Mouse (Mus musculus) midbrain, embryonic 13.5 days (tissue): ENCODE data around the gene Mrpl24. TPM values are rescaled to one million over a fixed set of nuclear protein-coding genes. Genes with fewer than 3 reads are reported as not detected.
"Not testable (repeated sequence)": the region's sequence is repeated elsewhere in the genome, so short reads cannot be mapped to it uniquely, and the experiment has no call there.

Experiments
- ATAC-seq: fragments of 200-750 bp; cut with Nextera tagmentation; 2 replicates; pipeline ENCODE4 v1.8.0; 2017; ENCODE audit warnings: mild to moderate bottlenecking, moderate TSS enrichment, moderate library complexity
- H3K27ac ChIP-seq: fragments of 300-500 bp; sonication (generic); 2 replicates; pipeline ENCODE4 v1.5.1; 2015; ENCODE audit warnings: inconsistent platforms, mild to moderate bottlenecking, moderate library complexity
- H3K27me3 ChIP-seq: fragments of 300-500 bp; sonication (generic); 2 replicates; pipeline ENCODE4 v1.6.1; 2015; ENCODE audit warnings: mild to moderate bottlenecking, inconsistent platforms
- H3K36me3 ChIP-seq: fragments of 300-500 bp; sonication (generic); 2 replicates; pipeline ENCODE4 v1.6.1; 2015; ENCODE audit warnings: mild to moderate bottlenecking, inconsistent platforms
- H3K4me1 ChIP-seq: fragments of 300-500 bp; sonication (generic); replicated peaks from 2 replicates; pipeline ENCODE4 v1.6.1; 2015; ENCODE audit warnings: inconsistent platforms
- H3K4me2 ChIP-seq: fragments of 300-500 bp; sonication (generic); replicated peaks from 2 replicates; pipeline ENCODE4 v1.6.1; 2015; ENCODE audit warnings: moderate library complexity, mild to moderate bottlenecking, inconsistent platforms
- H3K4me3 ChIP-seq: fragments of 300-500 bp; sonication (generic); replicated peaks from 2 replicates; pipeline ENCODE4 v1.5.1; 2015; ENCODE audit warnings: mild to moderate bottlenecking, inconsistent platforms
- H3K9ac ChIP-seq: fragments of 300-500 bp; sonication (generic); replicated peaks from 2 replicates; pipeline ENCODE4 v1.6.1; 2015; ENCODE audit warnings: mild to moderate bottlenecking, inconsistent platforms
- H3K9me3 ChIP-seq: fragments of 300-500 bp; sonication (generic); 2 replicates; pipeline ENCODE4 v1.6.1; 2016; ENCODE audit warnings: mild to moderate bottlenecking, inconsistent platforms
- WGBS: fragments of 180-500 bp; shearing (Covaris S2); methylation state at CpG from one replicate; pipeline ENCODE4 v1.1.7; 2015; 5-methylcytosine and 5-hydroxymethylcytosine counted together
- polyA plus RNA-seq: library from polyadenylated mRNA; unstranded; fragments of >200 nt; fragmentation: Nextera tagmentation; extraction: Ambion mirVana; gene quantifications from 2 replicates; pipeline ENCODE4 v1.2.1, GENCODE M21; 2015

Mrpl24 gene
- polyA plus RNA-seq, result 69.1 and 72.1 TPM in 2 replicates

DNA sequence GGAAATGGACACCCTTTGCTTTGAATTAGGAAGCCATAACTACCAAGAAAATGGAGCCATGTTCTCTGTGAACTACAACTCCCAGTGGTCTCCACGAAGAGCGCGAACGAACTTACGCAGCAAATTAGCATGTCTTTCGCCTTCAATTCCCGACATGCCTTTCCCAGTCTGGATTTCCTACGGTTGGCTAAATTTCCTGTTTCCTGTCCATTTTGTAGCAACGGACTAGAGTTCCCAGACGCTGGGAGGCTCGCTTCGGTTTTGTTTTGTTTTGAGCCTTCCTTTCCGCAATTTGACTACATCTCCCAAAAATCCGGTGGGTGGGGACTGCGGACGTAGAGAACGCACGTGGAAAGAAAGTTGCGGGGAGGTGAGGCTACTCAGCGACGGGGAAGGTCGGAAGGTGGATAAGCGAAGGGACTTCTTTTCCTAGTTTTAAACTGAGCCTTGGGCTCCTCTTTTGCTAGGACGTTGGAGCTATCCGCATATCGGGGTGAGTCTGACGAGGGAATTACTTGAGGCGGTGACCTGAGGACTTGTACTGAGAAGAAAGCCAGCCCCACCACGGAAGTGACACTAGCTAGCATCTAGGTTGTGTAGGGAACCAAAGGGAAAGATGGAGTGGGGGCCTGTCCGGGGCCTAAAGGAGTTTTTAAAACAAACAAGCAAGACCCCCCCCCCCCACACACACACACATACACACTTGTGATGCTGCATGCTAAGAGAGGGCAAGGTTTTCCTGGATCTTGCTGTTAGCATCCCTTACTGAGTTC lies at the start of gene Mrpl24:
Mrpl24 (plus strand) TSS at position 171 of the 773 bp plus-strand sequence.
- H3K9me3 ChIP-seq, result no peaks in the 10 kb centered on the region
- H3K4me2 ChIP-seq, result peak within 1 kb of the TSS; percentile 76
- H3K4me3 ChIP-seq, result peak within 1 kb of the TSS; percentile 57
- under 1% methylated on average over 30 of the region's 30 CpGs for WGBS
- peaks cover 15% of the 10 kb centered on the region for H3K4me1 ChIP-seq
- no peaks in the 10 kb centered on the region for H3K27me3 ChIP-seq
- H3K9ac ChIP-seq, result peak within 1 kb of the TSS; percentile 70
- peaks cover 60% of the 10 kb centered on the region for H3K36me3 ChIP-seq
- ATAC-seq, result peak; percentile 86
- peak within 1 kb of the TSS; percentile 45 for H3K27ac ChIP-seq

- peaks cover 4% of the 10 kb centered on the region; the same call in 1 of the 2 replicates for H3K4me1 ChIP-seq
- 94% methylated on average over 4 of the region's 4 CpGs for WGBS
- H3K27ac ChIP-seq, result no peak overlapping the region
- H3K4me2 ChIP-seq, result no peak overlapping the region
- no peaks in the 10 kb centered on the region for H3K9me3 ChIP-seq
- peaks cover 20% of the 10 kb centered on the region for H3K36me3 ChIP-seq
- H3K27me3 ChIP-seq, result no peaks in the 10 kb centered on the region
- no peak overlapping the region for H3K4me3 ChIP-seq
- no peak overlapping the region for H3K9ac ChIP-seq
- ATAC-seq, result no peak
These were observed 41.6 kb upstream of the Mrpl24 start for GRCm38 (mm10) chr3:87877730-87878129.

DNA sequence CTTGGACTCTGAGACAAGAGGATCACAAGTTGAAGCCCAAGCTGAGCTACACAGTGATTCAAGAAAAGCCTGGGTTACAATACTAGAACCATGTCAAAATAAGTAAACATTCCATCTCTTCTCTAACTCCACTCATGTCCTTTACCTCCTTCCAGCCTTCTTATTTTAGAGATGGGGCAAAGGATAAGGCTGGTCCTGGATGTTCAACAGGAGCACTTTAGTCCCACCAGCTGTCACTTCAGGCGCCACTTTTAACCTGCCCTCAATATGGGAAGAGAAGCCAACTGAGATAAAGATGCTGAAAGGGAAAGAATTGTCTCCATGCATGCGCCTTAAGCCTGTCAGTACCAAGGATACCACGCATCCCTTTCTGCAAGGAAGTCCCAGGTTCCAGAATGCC lies 35.0 kb upstream of the Mrpl24 start:
- Histone ChIP-seq H3K9ac (peak overlapping the region; percentile 99), H3K27me3 (no peaks in the 10 kb centered on the region), H3K4me2 (peak overlapping the region; percentile 99), H3K27ac (no peak overlapping the region), H3K9me3 (no peaks in the 10 kb centered on the region), H3K36me3 (peaks cover 9% of the 10 kb centered on the region), H3K4me3 (peak overlapping the region; percentile 99), H3K4me1 (peaks cover 22% of the 10 kb centered on the region)
- no peak for ATAC-seq
- 2% methylated on average over 3 of the region's 3 CpGs for WGBS

DNA sequence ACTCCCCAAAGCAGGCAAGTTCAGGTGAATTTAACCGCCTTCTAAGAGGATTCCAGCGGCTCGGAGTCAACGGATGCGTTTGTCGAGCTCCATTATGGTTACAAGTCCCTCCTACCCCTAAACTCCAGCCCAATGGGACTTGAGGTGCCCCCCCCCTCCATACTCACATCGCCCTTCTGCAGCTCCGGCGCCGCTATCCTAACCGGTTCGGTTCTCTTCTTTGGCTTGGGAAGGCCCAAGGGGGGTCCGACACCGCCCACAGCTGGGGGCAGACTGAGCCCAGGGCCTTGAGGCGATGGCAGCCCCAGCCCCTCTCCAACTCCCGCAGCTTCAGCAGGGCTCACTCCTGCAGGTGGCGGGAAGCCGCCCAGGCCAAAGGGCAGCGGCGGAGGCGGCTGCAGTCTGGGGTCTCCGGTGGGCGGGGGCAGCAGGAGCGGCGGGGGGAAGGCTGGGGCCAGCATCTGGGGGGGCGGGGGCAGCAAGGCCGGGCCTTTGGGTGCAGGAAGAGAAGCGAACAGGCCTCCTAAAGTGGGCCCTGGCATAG lies 34.5 kb upstream of the Mrpl24 start:
- under 1% methylated on average over 28 of the region's 28 CpGs for WGBS
- H3K36me3 ChIP-seq, result peaks cover 7% of the 10 kb centered on the region
- H3K27me3 ChIP-seq, result no peaks in the 10 kb centered on the region
- H3K9me3 ChIP-seq, result no peaks in the 10 kb centered on the region
- peak; percentile 34 for ATAC-seq
- H3K27ac ChIP-seq, result peak overlapping the region; percentile 82
- peak overlapping the region; percentile 99 for H3K4me2 ChIP-seq
- H3K4me1 ChIP-seq, result peaks cover 22% of the 10 kb centered on the region
- peak overlapping the region; percentile 99 for H3K9ac ChIP-seq
- peak overlapping the region; percentile 99 for H3K4me3 ChIP-seq

DNA sequence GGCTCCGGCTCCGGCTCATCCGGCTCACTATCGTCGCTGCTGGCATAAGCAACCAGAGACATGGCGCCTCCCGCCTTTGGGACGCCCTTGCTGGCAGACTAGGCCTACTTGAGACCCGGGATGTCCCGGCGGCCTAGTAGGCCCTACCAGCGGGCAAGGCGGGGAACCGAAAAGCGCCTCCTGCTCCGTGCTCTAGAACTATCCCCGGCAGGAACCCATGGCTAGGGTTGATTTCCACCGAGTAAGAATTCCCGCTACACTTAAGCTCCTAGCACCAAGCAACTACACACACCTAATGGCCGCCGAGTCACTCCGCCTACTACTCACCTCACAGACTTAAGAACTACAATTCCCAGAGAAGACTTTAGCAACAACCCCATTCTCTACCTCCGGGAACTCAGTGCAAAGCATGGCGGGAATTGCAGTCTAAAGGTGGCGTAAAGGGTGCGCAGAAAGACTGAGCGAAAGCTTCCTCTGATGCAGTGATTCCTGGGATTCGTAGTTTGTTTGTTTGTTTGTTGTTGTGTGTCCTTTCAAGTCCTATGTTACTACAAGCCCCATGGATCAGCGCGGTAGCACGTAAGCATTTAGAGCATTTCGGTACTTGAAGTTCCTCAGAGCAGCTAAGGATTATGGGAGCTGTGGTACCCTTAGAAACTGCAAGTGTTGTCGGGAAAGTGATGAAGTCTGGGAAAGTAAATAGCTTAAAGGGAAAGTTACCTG lies 33.9 kb upstream of the Mrpl24 start, which contains the start of gene Prcc:
Prcc (minus strand) TSS at position 328 of the 723 bp plus-strand sequence.
- H3K36me3 ChIP-seq, result peaks cover 2% of the 10 kb centered on the region
- H3K27me3 ChIP-seq, result no peaks in the 10 kb centered on the region
- WGBS, result under 1% methylated on average over 33 of the region's 33 CpGs
- peak within 1 kb of the TSS; percentile 99 for H3K9ac ChIP-seq
- H3K27ac ChIP-seq, result peak within 1 kb of the TSS; percentile 82
- peak within 1 kb of the TSS; percentile 99 for H3K4me3 ChIP-seq
- no peaks in the 10 kb centered on the region for H3K9me3 ChIP-seq
- H3K4me1 ChIP-seq, result peaks cover 22% of the 10 kb centered on the region
- peak; percentile 98 for ATAC-seq
- peak within 1 kb of the TSS; percentile 99 for H3K4me2 ChIP-seq

DNA sequence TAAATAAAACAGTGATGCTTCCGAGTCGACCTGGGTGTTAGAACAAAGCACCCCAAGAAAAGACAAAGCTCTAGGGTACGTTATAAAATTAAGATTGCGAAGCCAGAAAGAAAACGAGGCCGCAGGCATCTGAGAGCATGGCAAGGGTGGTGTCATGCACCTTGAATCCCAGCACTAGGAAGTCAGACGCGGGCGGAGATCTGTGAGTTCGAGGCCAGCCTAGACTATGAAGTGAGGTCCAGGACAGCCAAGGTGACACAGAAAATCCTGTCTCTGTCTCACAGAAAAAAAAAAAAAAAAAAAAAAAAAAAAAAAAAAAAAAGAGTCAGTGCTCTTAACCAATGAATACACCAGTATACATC lies 33.3 kb upstream of the Mrpl24 start:
- Histone ChIP-seq H3K9ac (no peak overlapping the region; the same call in 1 of the 2 replicates), H3K9me3 (no peaks in the 10 kb centered on the region), H3K36me3 (no peaks in the 10 kb centered on the region), H3K27ac (0 out of 2 replicates have a peak overlapping the region, but pooled peaks have one; percentile 25), H3K4me3 (peak overlapping the region; percentile 99), H3K4me2 (peak overlapping the region; percentile 48), H3K27me3 (no peaks in the 10 kb centered on the region), H3K4me1 (peaks cover 22% of the 10 kb centered on the region)
- WGBS, result 15% methylated on average over 10 of the region's 10 CpGs
- ATAC-seq, result no peak

DNA sequence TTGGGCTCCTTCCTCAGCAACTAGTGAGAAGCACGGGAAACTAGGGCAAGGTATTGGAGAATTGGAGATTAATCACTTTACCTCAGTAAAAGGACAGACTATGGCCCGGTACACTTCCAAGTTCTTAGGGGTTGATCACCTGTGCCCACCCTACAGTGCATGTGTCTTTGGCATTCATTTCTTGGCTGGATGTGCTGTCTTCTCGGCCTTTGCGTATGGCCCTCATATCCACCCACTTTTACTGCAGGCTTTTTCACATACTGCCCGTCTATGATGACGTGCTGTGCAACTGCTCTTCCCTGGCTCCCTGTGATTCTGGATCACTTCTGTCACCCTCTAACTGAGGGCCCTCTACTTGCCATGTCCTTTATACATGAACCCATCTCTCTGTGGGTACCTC lies 32.9 kb upstream of the Mrpl24 start:
- H3K4me3 ChIP-seq, result peak overlapping the region; percentile 99
- H3K36me3 ChIP-seq, result no peaks in the 10 kb centered on the region
- H3K27ac ChIP-seq, result no peak overlapping the region
- H3K9me3 ChIP-seq, result no peaks in the 10 kb centered on the region
- no peak; the same call in 1 of the 2 replicates for ATAC-seq
- WGBS, result 84% methylated on average over 6 of the region's 6 CpGs
- peak overlapping the region; percentile 48 for H3K4me2 ChIP-seq
- H3K27me3 ChIP-seq, result no peaks in the 10 kb centered on the region
- peaks cover 22% of the 10 kb centered on the region for H3K4me1 ChIP-seq
- H3K9ac ChIP-seq, result no peak overlapping the region

DNA sequence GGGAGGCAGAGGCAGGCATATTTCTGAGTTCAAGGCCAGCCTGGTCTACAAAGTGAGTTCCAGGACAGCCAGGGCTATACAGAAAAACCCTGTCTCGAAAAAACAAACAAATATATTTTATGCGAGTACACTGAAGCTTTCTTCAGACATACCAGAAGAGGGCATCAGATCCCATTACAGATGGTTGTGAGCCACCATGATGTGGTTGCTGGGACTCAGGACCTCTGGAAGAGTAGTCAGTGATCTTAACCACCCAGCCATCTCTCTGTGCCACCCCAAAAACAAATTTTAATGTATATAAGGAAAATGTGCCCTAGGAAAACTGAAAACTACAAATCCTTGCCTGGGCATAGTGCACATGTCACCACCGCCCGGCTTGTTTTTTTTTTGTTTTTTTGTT lies 31.9 kb upstream of the Mrpl24 start:
- 83% methylated on average over 4 of the region's 4 CpGs for WGBS
- not testable (repeated sequence) for ATAC-seq, H3K27ac ChIP-seq, H3K4me2 ChIP-seq, H3K36me3 ChIP-seq, H3K27me3 ChIP-seq, H3K9me3 ChIP-seq, H3K9ac ChIP-seq, H3K4me3 ChIP-seq
- peaks cover 20% of the 10 kb centered on the region for H3K4me1 ChIP-seq

- Histone ChIP-seq H3K4me2 (no peak overlapping the region), H3K27me3 (no peaks in the 10 kb centered on the region), H3K9me3 (no peaks in the 10 kb centered on the region), H3K27ac (no peak overlapping the region), H3K4me3 (no peak overlapping the region), H3K36me3 (no peaks in the 10 kb centered on the region), H3K9ac (no peak overlapping the region), H3K4me1 (no peaks in the 10 kb centered on the region)
- WGBS, result 42% methylated on average over 3 of the region's 3 CpGs
- ATAC-seq, result no peak
These were observed 27.8 kb upstream of the Mrpl24 start for GRCm38 (mm10) chr3:87891481-87891880.

DNA sequence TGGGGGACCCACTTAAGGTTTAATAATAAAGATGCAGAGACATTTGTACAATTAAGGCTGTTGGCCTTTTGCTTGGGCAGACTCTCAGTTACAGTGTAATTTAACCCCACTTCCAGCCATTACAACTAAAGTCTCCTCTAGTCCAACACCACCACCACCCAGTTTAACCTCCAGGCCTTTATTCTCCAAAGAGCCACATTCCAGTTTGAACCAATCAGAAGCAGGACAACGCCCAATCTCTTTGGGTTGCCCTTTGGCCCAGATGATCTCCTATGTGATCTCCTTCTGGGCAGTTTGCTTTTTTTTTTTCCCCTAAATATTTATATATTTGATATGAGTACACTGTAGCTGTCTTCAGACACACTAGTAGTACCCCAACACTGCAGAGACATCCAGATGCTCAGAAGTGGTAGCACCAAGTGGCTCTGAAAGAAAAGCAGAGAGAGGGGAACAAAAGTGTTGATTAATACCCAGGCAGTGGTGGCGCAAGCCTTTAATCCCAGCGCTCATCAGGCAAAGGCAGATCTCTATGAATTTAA lies 25.9 kb upstream of the Mrpl24 start:
- no peak overlapping the region for H3K27ac ChIP-seq
- no peak overlapping the region for H3K4me2 ChIP-seq
- no peaks in the 10 kb centered on the region for H3K9me3 ChIP-seq
- H3K4me1 ChIP-seq, result no peaks in the 10 kb centered on the region
- H3K27me3 ChIP-seq, result no peaks in the 10 kb centered on the region
- no peak for ATAC-seq
- 72% methylated on average over 3 of the region's 3 CpGs for WGBS
- H3K4me3 ChIP-seq, result no peak overlapping the region
- H3K9ac ChIP-seq, result no peak overlapping the region
- no peaks in the 10 kb centered on the region for H3K36me3 ChIP-seq

- H3K4me3 ChIP-seq, result no peak overlapping the region
- H3K4me1 ChIP-seq, result no peaks in the 10 kb centered on the region
- no peak for ATAC-seq
- no peak overlapping the region for H3K9ac ChIP-seq
- no peaks in the 10 kb centered on the region for H3K27me3 ChIP-seq
- no peak overlapping the region for H3K4me2 ChIP-seq
- H3K36me3 ChIP-seq, result no peaks in the 10 kb centered on the region
- no peak overlapping the region for H3K27ac ChIP-seq
- no peaks in the 10 kb centered on the region for H3K9me3 ChIP-seq
- 77% methylated on average over 3 of the region's 3 CpGs for WGBS
These were observed 20.0 kb upstream of the Mrpl24 start for GRCm38 (mm10) chr3:87899266-87899665.

- WGBS, result 77% methylated on average over 3 of the region's 3 CpGs
- no peaks in the 10 kb centered on the region for H3K4me1 ChIP-seq
- H3K9me3 ChIP-seq, result no peaks in the 10 kb centered on the region
- no peak for ATAC-seq
- H3K36me3 ChIP-seq, result no peaks in the 10 kb centered on the region
- no peak overlapping the region for H3K4me2 ChIP-seq
- no peak overlapping the region for H3K9ac ChIP-seq
- no peak overlapping the region for H3K27ac ChIP-seq
- H3K27me3 ChIP-seq, result no peaks in the 10 kb centered on the region
- H3K4me3 ChIP-seq, result no peak overlapping the region
These were observed 19.5 kb upstream of the Mrpl24 start for GRCm38 (mm10) chr3:87899776-87900175.
